Mouse (Mus musculus) frontal cortex, postnatal 14 days (tissue): Measurements from ENCODE around the gene Rce1.
"Not testable (repeated sequence)": the region's sequence is repeated elsewhere in the genome, so short reads cannot be mapped to it uniquely, and the experiment has no call there.

ENCODE experiments used
- DNase-seq, 2 experiments: peaks; one replicate each; pipeline ENCODE4 v3.0.0; 2022; ENCODE audit warnings: low spot score in 2 of 2

The Rce1 gene

GRCm38 (mm10) chr19:4613464-4614304 is 11.8 kb downstream of the Rce1 start:
- DNase-seq = no peak

- DNase-seq = no peak
Measured at GRCm38 (mm10) chr19:4612181-4612961, 13.1 kb downstream of the Rce1 start.

GRCm38 (mm10) chr19:4610109-4610508 is 15.3 kb downstream of the Rce1 start:
- DNase-seq = no peak

GRCm38 (mm10) chr19:4608511-4608910 is 16.9 kb downstream of the Rce1 start:
- DNase-seq = no peak

GRCm38 (mm10) chr19:4607406-4607805 is 18.0 kb downstream of the Rce1 start:
- no peak for DNase-seq

- no peak for DNase-seq
Measured at GRCm38 (mm10) chr19:4605654-4606053, 19.8 kb downstream of the Rce1 start.

- no peak for DNase-seq
Measured at GRCm38 (mm10) chr19:4603801-4604723, 21.4 kb downstream of the Rce1 start.

- DNase-seq = no peak
Measured at GRCm38 (mm10) chr19:4602459-4602858, 23.0 kb downstream of the Rce1 start.

- no peak for DNase-seq
Measured at GRCm38 (mm10) chr19:4596071-4596470, 29.4 kb downstream of the Rce1 start.

GRCm38 (mm10) chr19:4593792-4594522 is 31.5 kb downstream of the Rce1 start:
- no peak for DNase-seq

GRCm38 (mm10) chr19:4590025-4590424 is 35.4 kb downstream of the Rce1 start:
- DNase-seq = no peak

GRCm38 (mm10) chr19:4589081-4589480 is 36.4 kb downstream of the Rce1 start:
- DNase-seq = no peak

- DNase-seq = no peak
Measured at GRCm38 (mm10) chr19:4588430-4588829, 37.0 kb downstream of the Rce1 start.

GRCm38 (mm10) chr19:4587426-4587825 is 38.0 kb downstream of the Rce1 start:
- DNase-seq = no peak

GRCm38 (mm10) chr19:4586783-4587182 is 38.7 kb downstream of the Rce1 start:
- DNase-seq = not testable (repeated sequence)

GRCm38 (mm10) chr19:4583856-4584255 is 41.6 kb downstream of the Rce1 start:
- DNase-seq = no peak

GRCm38 (mm10) chr19:4579296-4579695 is 46.1 kb downstream of the Rce1 start:
- no peak for DNase-seq

GRCm38 (mm10) chr19:4578799-4579198 is 46.6 kb downstream of the Rce1 start:
- DNase-seq = no peak

GRCm38 (mm10) chr19:4573241-4573640 is 52.2 kb downstream of the Rce1 start:
- no peak for DNase-seq
